Mouse (Mus musculus) myocyte (in vitro differentiated cells): ENCODE results near the gene Cep152.

Source experiments
- E2F4 ChIP-seq: IDR thresholded peaks from one replicate; pipeline ENCODE4 v1.6.1; 2011; ENCODE audit warnings: mild to moderate bottlenecking, control low read depth, moderate library complexity; ENCODE audit not compliant: insufficient read depth
- POLR2A ChIP-seq: IDR thresholded peaks from one replicate; pipeline ENCODE4 v1.6.1; 2011; ENCODE audit warnings: low read depth, mild to moderate bottlenecking, control low read depth, moderate library complexity; ENCODE audit not compliant: insufficient read length
- TCF3 ChIP-seq: IDR thresholded peaks from one replicate; pipeline ENCODE4 v1.6.1; 2011; ENCODE audit warnings: low read depth, control low read depth; ENCODE audit not compliant: insufficient read length

- TF ChIP-seq POLR2A, result no peak
- no peak for TF ChIP-seq TCF3
- no peak for TF ChIP-seq E2F4
These were observed 49.1 kb downstream of the Cep152 start for GRCm38 (mm10) chr2:125575766-125576165.
